Mouse (Mus musculus) natural killer cell, adult 2 months (primary cell): Measurements from ENCODE around the gene Tifa.
A peak's percentile ranks its signal among the peaks of the same experiment; 100 is the strongest.

Experiments
- DNase-seq, 2 experiments: peaks; one replicate each; pipeline ENCODE4 v3.0.0; 2022; ENCODE audit warnings: low spot score in 2 of 2

The Tifa gene

DNA sequence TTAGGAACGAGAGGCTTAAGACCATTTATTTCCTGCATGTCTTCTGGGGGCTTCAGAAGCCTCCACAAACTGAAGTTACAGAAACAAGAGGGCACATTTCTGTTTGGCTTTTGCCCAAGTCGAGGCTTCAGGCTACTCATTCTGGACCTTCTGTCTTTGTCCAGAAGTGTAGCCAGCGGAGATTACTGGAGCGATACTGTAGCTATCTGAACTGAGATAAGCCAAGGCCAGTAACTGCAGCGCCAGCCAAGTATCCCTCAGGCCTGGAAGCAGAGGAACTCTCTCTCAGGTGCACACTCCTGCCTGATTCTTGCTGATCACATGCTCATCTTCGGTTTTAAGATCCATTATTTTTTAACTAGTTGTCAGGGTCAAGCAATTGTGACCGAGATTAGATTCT is 1.6 kb upstream of the Tifa start:
- no peak for DNase-seq

DNA sequence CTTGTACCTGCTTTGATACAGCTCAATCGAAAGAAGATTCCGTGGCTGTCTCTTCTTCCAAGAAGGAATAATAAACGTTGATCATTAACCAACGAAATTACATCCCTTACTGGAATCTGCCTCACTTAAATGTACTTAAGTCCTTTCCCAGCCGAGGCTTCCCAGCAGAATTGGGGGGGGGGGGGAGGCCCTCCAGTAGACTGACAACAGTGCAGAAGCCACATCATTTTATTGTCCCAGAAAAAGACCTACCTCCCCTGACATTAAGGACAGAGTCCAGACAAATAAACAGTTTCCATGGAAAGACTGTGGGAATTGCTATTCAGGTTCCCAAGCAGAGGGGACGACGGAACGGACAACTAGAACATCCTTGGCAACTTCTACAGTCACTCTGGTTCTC is 686 bp upstream of the Tifa start:
- no peak for DNase-seq

DNA sequence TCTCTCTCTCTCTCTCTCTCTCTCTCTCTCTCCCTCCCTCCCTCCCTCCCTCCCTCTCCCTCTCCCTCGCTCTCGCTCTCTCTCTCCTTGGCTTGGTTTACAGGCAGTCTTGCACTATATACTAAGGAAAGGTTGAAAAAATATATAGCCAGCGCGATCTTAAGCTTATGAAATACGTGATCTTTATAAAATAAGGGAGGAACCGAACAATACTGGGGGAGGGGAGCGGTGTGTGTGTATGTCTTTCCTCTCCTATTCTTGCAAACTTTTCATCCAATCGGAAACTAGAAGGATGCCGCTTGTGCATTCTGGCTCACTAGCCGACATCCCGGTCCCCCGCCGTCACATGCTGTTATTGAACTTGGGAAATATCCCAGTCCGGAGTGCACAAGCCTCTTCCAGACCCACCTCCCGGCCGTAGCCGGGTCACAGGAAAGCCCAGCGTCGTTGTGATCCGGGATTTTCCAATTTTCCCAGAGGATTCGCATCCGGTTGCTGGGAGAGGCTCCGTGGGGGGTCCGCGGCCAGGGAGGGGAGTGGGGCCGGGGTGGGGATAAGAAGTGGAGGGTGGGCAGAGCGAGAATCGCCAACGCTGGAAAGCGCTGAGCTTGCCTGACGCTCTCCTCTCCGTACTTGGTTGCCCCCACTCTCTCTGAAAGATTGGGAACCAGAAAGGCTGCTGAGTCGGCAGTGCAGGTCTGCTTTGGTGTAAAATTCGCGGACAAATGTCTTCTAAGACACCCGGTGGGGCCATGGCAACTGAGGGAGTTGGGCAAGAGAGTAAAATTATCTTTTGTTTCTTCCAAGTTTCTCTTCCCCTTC is 840 bp downstream of the Tifa start:
- peak; percentile 8 to 17 for DNase-seq

DNA sequence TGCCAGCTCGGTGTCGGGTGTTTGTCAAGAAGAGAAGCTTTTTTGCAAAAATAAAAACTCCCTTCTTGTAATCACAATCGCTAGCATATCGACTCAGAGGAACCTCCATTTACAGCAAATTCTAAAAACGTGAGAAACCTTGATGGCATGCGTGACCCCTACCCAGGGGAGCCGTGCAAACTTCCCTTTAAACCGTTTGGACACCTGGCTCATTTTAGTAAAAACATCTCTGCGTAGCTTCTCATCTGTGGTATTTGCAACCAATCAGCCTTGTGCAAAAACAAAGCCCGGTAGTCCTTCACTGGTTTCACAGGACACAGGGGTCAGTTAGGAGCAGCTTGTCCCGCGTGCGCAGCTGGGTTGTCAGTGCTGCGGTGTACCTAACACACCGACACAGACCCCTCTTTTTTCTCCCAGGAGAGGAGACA is 1.5 kb downstream of the Tifa start:
- DNase-seq = peak in 1 of 2 experiments; percentile 28

DNA sequence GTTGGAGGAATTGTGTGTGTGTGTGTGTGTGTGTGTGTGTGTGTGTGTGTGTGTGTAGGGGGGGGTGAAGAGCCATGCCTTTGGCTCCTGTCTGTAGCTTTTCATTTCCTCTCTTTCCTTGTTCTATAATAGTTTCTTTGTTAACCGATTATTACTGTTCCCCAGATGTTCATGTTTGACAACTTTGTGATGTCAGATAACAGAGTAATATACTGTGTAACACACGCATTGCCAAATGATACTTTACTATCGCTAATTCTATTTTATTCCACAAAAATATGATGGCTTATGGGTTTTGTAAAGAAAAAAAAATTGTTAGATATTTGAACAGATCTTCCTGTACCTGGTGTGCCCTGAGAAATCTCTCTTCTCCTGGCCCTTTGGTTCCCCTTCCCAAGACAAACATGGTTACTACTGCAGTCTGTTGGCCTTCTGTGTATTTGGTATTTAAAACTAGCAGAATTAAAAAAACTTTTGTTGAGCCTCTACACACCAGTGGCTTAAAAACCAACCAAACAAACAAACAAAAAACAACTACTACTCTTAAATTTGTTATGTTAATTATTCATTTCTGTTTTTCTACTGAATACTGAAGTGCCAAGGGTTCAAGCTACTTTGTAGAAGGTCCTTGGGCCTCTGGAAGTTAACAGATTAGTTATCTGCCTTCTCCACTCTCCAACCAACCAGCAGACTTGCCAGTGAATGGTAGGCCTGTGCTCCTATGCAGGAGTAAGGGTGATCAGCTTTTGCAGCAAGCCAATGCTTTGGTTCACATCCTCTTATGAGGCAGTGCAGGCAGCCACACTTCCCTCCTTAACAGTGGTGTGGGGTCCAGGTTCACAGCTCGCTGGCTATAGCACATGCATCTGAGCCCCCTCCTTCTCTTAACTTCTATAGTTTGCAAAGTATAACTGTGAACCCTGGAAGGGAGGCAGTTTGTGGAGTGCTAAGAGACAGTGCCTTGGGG is 2.3 kb downstream of the Tifa start:
- peak in 1 of 2 experiments; percentile 17 for DNase-seq

DNA sequence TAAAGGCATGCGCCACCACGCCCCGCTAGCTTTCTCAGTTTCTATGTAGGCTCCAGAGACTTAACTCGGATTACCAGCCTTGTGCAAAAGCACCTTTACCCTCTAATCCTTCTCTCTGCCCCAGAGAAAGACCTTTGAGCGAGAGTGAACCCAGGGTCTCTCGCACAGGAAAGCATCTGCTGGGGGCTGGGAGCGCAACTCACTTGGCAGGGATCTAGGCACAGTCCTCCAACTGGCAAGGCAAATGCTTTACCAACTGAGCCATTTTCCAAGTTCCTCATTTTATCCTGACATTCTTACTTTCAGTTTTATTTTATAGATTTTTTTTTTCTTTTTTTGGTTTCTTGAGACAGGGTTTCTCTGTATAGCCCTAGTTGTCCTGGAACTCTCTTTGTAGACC is 3.4 kb downstream of the Tifa start:
- no peak for DNase-seq

DNA sequence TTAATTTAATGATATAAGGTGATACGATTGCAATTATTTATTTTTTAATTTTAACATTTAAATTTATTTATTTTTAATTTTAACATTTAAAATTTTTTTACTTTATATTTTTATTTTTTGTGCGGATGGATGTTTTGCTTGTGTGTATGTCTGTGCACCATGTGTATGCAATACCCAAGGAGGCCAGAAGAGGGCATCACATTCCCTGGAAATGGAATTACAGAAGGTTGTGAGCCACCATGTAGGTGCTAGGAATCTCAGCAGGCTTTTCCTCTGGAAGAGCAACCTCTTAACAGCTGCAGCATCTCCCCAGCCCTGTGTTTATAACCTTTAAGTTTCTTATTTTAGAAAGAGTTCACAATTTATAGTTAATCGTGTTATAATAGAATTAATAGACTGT is 6.2 kb downstream of the Tifa start:
- DNase-seq = no peak

DNA sequence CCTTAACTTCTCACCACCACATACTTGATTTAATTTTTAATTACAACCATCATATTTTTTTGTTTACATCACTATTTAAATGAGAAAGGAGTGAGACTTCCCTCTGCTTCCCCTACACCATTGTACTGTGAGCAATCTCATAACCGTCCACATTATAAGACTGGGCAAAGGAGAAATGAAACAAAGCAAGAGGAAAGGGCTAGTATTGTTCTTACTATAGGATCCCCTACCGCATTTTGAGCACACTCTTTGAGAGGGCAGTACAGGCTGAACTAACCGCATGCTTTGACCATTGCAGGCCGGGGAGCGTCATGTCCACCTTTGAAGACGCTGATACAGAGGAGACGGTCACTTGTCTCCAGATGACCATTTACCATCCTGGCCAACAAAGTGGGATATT is 6.7 kb downstream of the Tifa start:
- no peak for DNase-seq

DNA sequence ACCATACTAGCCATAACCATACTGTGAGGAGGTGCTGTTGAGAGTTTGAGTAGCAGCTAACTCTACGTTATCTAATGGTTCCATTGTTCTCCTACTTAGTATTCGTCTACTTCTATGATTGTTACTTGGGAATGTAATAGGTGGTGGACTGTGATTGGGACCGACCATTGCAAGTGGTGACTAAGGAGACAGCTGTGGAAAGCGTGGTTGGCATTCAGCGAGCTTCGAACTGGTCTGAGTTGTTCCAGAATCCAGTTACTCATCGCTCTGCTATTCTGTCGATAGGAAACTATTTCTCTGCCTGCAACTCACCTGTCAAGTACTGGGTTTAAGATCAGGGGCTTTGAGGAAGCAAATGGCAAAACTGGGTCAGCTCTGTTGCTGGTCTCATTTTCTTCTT is 11.6 kb downstream of the Tifa start:
- no peak for DNase-seq

DNA sequence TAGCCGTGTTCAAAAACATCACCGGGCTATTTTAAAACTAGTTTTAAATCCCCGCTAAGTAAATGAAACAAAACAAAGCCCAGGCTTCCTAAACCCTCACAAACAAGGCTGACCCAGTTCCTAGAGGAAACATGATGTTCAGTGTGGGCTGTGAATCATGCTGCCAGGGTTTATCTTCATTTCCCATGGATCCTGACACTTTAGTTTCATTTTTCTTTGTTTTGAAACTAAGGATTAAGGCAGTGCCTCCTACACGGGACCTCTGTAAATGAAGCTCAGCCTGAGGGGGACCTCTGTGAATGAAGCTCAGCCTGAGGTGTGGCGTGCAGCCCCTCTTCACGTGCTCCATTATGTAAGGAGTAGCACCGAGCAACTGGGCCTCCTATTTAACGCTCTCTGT is 13.2 kb downstream of the Tifa start:
- no peak for DNase-seq

DNA sequence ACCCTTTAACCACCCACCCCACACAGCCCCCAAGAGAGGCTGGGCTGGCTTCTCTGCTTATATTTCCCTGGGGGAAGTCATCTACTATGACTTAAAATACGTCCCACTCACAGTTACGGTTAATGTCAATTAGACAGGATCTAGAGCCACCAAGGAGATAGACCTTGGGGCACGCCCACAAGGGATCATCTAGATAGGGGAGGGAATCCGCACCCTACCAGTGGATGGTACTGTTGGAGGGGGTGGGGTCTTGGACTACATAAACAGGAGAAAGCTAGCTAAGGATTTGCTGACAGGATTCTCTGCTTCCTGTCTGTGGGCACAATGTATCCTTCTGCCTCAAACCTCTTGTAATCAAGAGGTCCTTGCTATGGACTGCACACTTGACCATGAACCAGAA is 14.8 kb downstream of the Tifa start:
- no peak for DNase-seq

DNA sequence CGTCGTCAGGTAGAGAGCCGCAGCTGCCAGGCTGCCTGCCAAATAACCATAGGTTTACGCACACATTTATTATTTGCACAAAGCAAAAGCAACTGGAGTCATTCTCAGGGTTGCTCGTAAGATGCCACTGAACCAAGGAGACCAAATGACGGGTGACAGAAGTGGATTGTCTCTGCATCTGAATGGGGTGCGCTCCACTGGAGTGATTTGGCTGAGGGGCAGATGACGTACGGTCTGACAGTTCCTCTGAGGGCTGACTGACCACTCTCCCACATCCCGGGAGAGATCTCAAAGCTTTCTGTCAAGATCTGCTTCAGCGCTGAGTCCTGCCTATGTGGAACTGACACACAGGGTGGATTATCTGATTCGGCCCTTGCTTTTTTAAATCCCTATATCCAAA is 15.5 kb downstream of the Tifa start:
- DNase-seq = no peak

DNA sequence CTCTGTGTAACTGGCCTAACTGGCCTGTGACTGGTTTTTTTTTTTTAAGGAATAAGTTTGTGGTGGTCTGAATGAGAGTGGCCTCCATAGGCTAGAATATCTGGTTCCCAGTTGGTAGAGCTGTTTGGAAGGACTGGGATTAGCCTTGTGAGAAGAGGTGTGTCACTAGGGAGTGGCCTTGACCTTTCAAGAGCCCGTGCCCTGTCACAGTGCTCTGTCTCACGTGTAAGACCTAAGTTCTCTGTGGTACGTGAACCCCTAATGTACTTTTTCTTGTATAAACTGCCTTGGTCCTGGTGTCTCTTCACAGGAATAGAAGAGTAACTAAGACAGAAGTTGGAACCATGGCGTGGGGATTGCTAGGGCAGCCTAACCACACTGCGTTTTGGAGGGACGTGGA is 16.4 kb downstream of the Tifa start:
- no peak for DNase-seq

DNA sequence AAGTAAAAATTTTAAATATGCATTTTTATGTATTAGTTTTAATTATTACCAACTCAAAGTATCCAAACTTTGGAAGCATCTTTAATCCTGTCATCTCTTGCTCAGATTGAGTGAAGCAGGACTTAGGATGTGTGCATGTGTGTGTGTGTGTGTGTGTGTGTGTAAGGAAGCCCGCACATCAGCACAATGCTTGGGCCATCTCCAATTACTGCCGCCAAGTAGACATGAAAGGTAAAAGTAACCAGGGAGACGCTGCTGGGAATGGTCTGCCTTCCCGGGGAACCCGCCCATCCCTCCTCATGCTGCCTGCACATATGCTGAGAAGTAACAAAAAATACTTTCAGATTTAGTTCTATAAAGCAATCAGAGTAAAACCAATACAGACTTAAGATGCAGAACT is 18.2 kb downstream of the Tifa start:
- no peak for DNase-seq

DNA sequence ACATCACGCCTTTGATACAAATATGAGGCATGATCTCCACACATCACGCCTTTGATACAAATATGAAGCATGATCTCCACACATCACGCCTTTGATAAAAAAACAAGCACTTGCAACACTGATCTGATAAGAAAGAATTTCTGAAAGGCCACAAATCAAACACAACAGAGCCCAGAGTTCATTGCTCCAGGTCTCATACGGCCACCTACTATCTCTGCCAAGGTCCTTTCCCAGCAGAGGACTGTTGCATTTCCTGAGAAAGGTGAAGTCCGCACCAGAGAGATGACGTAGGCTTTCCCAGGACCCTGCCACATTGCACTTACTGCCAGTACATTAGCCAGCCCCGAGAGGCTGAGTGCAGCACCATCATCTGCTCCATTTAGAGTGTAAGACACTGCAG is 19.5 kb downstream of the Tifa start:
- DNase-seq = no peak

DNA sequence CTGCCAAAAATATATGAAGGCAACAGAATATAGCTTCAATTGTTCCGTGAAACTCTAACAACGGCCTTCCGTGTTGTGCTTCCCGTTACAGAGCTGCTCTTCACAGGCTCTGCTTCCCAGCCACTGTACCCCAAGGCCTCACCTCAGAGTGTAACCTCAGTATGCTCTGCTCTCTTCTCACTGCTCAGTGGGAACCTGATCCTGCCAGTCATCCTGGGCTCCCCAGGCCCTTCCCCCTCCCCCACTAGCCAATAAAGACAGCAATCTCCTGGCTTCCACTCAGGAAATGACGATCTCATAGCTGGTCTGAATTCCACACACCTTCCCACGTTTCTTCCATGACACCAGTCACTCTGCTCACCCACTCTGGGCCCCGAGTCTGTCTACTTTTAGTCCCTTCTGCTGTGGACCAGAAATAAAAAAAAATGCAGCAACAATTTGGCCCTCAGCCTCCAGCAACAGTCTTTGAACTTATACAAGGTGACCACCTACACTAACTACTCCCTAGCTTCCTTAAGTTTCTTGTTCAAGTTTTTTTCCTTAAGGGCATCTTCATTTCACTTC is 27.6 kb downstream of the Tifa start:
- DNase-seq = no peak

DNA sequence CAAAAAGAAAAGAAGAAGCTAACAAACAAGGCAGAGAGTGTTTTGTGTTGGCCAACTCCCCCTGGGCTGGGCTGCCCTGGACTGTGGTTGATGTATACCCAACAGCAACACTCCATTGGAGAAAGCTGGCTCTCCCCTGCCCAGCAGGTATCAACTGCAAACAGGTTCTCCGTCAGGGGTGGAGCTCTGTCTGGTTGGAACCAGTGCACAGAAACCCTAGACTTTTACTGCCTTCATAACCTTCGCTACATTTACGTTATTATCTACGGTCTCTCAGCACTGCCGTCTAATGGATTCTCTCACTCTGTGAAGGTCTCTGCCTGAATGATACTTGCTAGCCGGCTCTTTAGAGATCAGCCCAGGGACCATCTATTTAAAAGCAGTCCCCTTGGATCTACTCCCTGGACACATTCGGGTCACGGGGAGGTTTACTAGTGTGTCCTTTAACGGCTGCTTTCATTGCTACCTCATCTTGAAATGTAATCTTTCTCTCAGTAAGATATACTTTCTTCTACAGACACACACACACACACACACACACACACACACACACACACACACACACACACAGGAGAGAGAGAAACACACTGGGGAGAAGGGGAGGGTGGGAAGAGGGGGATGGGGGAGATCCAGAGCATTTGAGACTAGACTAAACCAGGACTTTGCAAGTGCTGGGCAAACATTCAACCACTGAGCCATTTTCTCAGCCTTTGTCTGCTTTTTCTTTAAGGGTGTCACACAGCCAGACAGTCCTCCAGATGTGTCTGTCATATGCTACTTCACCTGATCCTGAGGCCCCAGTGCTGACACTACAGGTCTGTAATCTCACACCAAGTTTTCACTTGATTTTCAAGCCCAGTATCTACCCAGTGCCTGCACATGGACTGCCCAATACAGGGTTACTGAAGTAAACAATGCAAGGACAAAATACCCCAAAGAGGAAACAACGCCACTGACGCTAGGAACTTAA is 29.4 kb downstream of the Tifa start:
- no peak for DNase-seq

DNA sequence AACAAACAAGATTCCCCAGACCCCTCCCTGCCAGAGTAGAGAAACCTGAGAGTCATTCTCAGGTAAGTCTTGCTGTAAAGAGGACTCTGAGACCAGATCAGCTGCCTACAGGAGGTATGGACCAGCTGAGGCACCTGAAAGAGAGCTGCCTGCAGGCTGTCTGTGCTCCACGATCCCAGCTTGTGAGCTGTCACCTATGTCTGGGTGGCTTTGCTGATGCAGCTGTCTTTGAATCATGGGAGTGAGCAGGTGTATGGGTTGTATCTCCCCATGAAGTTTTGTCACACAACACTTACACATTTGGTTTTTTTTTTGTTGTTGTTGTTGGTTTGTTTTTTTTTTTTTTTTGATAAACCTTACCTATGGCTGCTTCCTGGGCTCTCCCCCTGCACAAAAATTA is 30.8 kb downstream of the Tifa start:
- no peak for DNase-seq

DNA sequence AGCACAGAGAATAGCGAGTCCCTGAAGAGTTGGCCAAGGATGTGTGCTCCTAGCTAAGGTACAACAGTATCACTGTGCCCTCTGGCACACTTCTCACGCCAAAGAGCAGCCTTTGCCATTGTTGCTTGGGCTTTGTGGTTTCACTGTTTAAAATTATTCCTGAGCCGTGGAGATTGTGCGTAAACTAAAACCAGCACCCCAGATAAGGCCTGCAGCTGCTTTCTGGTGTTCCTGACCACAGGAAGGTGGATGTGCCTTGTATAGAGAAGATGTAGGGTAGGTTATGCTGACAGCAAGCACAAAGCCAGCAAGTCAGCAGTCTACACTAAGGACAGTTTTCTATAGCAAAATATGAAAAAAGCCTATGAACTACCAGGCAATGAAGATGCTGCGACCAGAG is 31.6 kb downstream of the Tifa start:
- no peak for DNase-seq

DNA sequence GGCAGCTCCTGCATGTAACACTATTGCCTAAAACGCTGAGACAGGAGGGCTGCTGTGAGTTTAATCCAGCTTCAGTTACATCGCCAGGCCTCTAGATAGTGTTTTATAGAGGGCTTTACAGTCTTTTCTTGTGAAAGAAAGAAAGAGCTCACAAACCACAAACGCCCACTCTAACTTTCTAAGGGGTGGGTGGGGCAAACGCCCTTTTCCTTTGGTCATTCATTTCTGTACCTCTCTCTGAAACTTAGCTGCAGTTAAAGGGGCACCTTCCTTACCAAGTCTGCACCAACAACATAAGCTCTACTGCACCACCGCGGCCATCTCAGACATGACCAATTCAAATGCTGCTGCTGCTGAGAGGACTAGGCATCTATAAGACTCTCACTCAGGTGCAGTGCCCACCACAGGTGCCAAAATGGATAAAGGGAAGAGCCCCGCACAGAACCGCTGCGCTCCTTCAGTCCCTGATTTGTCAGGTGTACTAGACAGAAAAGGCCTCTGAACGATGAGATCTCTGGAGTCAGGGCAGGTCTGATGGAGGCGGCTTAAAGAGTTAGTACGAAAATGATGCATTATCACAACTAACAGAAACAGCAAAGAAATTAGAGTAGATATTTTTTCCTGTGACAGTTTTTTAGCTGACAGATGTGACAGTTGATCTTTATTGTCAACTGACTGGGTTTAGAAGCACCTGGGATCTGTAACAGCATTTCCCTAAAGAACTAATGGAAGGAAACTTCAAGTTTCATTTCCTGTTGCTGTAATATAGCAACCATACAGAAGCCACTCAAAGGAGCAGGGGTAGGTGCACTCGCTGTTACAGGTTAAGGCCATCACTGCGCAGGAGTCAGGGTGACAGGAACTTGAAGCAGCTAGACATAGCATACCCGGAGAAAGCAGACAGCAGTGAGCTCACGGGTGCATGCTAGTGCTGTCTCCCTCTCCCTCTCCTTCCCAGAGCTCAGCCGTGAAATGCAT is 34.6 kb downstream of the Tifa start:
- peak; percentile 56 to 64 for DNase-seq
